Mouse (Mus musculus) olfactory bulb, adult 2 months (tissue): ENCODE results near the gene Smad6.

Experiments
- CTCF ChIP-seq: fragments of 200-500 bp; IDR thresholded peaks from 2 replicates; pipeline ENCODE4 v1.5.1; 2012; ENCODE audit warnings: low read depth, mild to moderate bottlenecking, low read length, moderate library complexity; ENCODE audit not compliant: insufficient read depth
- POLR2A ChIP-seq: fragments of 200-500 bp; IDR thresholded peaks from 2 replicates; pipeline ENCODE4 v1.6.1; 2012; ENCODE audit warnings: mild to moderate bottlenecking, low read depth, low read length, moderate library complexity; ENCODE audit not compliant: insufficient read depth

- TF ChIP-seq CTCF, result no peak
- no peak for TF ChIP-seq POLR2A
These were observed 1.1 kb downstream of the Smad6 start for GRCm38 (mm10) chr9:64020606-64021318.
